Mouse (Mus musculus): ENCODE results near the gene Mipep.

Mipep gene

DNA sequence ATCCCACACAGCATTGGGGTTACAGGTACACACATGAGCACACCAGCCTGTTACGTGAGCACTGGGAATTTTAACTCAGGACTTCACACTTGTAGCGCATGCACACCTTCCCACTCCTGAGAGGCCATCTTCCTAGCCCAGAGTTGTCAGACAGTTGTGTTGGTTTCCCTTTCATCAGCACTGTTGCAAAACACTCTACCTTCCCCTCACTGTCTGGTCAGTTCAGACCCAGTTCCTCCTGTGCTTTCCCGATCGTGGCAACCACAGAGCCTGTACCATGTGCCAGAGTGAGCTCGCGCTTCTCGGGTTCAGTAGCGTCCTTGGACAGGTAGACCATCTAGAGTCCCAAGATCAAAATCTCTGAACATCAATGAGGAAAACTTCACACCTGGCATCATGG is 27.1 kb upstream of the Mipep start:
- no peak for DNase-seq (ENCODE audit: low spot score)

GRCm38 (mm10) chr14:60757722-60758121 is 26.7 kb upstream of the Mipep start:
- no peak for DNase-seq (ENCODE audit: low spot score)

DNA sequence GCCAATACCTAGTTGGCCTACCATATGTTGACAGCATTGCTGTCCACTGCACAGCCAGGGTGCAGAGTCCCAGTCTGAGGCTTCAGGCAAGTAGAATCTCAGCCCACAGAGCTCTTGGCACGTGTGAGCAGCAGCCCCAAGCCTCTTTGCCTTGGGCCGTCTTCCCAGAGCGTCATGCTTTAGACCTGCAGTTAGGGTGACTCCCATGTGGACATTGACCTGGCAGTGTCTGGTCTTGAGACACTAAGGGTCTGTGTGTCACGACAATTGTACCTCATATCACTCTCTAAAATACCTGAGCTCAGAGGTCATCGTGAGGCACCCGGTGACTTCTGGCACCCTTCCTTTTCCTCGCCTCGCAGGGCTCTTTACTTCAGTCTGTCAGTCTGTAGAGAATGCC is 25.3 kb upstream of the Mipep start:
- DNase-seq (ENCODE audit: low spot score) = no peak

GRCm38 (mm10) chr14:60761801-60762200 is 22.6 kb upstream of the Mipep start:
- no peak for DNase-seq (ENCODE audit: low spot score)

- DNase-seq (ENCODE audit: low spot score) = no peak
Measured at GRCm38 (mm10) chr14:60762754-60763153, 21.6 kb upstream of the Mipep start.

GRCm38 (mm10) chr14:60763746-60764145 is 20.6 kb upstream of the Mipep start:
- no peak for DNase-seq (ENCODE audit: low spot score)

DNA sequence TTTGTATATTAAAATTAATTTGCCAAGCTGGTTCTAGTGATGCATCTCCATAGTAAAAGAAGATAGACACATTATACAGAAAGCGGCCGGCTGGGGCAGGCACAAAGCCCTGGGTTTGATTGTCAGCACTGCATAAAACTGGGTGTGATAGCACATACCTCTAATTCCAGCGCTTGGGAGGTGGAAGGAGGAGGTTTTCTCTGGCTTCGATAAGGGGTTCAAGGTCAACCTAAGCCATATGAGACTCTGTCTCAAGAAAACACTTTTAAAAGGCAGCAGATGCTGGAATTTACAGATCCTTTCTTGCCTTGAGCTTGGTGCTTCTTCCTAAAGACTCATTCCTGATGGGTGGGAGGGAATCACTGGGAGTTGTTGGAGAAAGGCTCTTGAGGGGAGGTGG is 19.8 kb upstream of the Mipep start:
- DNase-seq (ENCODE audit: low spot score) = no peak

DNA sequence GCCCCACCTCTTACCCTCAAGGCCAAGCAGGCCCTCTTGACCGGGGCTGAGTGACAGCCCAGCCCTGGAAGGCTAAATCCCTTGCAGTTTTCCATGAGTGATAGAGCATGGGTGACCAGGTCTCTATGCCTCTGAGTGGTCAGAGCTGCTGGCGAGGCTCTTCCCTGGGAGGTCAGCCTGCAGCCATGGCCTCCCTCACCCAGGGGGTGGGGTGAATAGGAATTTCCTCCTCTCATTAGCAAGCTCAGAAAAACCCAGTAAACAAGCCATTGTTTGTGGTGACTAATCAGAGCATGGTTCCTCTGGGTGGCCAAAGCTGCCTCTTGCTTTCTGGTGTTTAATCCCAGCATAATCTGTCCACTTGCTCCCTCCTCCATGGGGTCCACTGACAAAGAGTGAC is 19.3 kb upstream of the Mipep start:
- no peak for DNase-seq (ENCODE audit: low spot score)

DNA sequence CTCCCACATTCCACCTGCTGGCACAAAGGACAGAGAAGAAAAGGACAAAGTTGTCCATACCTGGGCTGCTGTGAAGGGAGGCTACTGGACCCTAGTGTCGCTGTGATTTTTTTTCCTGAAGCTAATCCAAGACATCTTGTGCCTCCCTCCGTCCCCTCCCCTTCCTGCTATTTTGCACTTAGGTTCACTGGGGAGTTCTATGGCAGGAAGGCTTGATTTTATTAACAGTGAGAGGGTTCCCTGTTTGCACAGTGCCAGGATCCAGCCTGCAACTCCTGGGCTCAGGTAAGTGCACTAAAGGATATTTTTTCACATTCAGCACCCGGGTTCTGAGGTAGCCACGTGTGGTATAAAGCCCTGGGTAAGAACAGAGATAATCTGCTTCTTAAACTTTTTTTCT is 16.5 kb upstream of the Mipep start, which contains the start of gene C1qtnf9:
Gene C1qtnf9 (plus strand): TSS at position 251 of the 400 bp plus-strand sequence.
- DNase-seq (ENCODE audit: low spot score) = no peak

DNA sequence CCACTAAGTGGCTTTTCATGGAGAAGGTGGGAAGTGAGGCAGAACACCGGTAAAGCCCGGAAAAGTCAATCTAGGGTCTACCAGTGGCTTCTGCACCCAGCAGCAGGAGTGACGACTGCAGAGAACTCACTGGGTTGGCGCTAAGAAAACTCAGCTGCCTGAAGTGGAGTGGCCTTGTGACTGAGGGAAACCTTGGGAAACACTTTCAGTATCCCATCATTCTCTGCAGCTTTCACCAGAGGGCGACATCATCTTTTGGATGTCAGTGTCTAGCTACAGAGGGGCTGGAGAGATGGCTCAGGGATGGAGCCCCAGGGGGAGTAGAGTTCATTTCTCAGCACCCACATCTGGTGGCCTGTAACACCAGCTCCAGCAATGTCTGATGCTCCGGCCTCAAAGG is 15.0 kb upstream of the Mipep start:
- no peak for DNase-seq (ENCODE audit: low spot score)

- no peak for DNase-seq (ENCODE audit: low spot score)
Measured at GRCm38 (mm10) chr14:60770594-60770993, 13.8 kb upstream of the Mipep start.

DNA sequence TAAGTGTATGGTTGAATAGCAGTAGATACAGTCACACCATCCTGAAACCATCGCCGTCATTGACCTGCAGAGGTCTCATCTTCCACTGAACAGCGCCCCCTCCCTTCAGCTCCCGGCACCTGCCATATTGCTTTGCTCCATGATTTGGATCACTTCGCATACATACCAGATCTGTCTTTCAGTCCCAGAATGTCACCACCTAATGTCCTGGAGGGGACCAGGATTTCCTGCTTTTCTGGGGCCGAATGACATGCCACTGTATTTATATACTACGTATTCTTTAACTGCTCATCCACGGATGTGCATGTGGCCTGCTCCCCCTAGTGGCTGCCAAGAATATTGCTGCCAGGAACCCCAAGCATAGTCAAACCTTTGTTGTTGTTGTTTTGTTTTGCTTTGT is 13.3 kb upstream of the Mipep start:
- DNase-seq (ENCODE audit: low spot score) = peak; percentile 44

- no peak for DNase-seq (ENCODE audit: low spot score)
Measured at GRCm38 (mm10) chr14:60773476-60773875, 10.9 kb upstream of the Mipep start.

DNA sequence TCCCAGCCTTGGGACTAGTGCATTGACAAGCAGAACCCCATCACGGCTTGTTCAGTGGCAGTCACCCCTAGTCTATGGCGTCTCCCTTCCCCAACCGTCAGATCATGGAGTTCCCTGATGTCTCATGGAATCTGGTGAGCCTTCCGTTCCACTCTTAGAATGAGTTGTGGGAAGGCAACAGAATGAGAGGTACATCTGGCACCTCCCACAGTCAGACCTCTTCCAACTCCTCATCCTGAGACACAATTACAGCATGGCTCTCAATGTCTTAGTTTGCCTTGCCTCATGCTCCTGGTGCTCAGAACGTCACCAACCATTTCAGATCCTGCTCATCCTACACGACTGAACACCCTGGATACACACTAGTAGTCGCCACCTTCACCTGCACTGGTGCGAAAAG is 7.9 kb upstream of the Mipep start:
- no peak for DNase-seq (ENCODE audit: low spot score)

- DNase-seq (ENCODE audit: low spot score) = no peak
Measured at GRCm38 (mm10) chr14:60777485-60777919, 6.9 kb upstream of the Mipep start.

DNA sequence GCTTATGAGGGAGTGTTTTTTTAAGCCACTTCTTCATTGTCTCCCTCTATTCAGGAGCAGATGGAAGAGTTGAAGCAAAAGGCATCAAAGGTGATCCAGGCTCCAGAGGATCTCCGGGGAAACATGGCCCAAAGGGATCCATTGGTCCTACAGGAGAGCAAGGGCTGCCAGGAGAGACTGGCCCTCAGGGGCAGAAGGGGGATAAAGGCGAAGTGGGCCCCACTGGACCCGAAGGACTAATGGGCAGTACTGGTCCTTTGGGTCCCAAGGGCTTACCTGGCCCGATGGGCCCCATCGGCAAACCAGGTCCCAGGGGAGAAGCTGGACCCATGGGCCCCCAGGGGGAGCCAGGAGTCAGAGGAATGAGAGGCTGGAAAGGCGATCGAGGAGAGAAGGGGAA is 5.2 kb upstream of the Mipep start:
- no peak for DNase-seq (ENCODE audit: low spot score)

DNA sequence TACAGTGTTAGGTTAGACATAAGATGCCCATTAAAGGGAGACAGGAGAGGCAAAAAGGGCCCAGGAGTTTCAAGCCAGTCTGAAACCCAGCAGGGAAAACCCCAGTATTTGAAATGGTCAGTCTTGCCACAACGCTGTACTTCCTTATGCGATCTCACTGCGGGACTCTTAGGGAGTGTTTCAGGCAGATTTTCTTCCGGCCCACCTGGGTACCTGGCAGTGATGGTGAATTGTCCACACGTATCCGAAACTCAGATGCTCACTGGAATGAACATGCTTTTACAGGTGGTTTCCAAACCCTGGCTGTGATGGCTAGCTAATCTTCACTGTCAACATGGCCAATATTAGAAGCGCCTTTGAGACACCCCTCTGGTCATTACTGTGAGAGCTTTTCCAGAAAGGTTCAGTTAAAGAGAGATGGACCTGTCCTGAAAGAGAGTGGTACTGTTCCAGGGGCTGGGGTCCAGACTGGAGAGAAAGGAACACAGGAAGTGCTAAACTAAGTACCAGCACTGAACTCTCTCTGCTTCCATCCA is 2.2 kb upstream of the Mipep start:
- DNase-seq (ENCODE audit: low spot score) = no peak

GRCm38 (mm10) chr14:60783196-60783595 is 1.2 kb upstream of the Mipep start:
- DNase-seq (ENCODE audit: low spot score) = no peak

GRCm38 (mm10) chr14:60790103-60790502 is 5.7 kb downstream of the Mipep start:
- DNase-seq (ENCODE audit: low spot score) = no peak

GRCm38 (mm10) chr14:60796600-60797322 is 12.4 kb downstream of the Mipep start:
- DNase-seq (ENCODE audit: low spot score) = peak; percentile 46

DNA sequence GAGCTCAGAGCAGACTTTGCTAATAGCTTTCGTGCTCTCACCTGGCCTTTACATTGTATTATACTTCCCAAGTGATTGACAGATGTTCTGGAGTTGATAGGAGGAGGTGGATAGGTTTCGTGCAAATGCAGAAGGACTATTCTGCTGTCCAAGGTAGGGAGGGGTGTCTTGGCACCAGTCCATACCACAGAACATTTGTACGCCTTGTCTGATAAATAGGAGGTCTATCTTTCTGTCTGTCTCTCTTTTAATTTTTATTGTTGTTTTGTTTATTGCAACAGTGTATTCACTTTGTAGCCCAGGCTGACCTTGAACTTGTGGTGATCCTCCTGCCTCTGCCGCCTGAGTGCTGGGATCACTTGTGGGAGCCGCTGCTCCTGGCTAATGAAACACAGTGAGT is 13.2 kb downstream of the Mipep start:
- peak; percentile 51 for DNase-seq (ENCODE audit: low spot score)

DNA sequence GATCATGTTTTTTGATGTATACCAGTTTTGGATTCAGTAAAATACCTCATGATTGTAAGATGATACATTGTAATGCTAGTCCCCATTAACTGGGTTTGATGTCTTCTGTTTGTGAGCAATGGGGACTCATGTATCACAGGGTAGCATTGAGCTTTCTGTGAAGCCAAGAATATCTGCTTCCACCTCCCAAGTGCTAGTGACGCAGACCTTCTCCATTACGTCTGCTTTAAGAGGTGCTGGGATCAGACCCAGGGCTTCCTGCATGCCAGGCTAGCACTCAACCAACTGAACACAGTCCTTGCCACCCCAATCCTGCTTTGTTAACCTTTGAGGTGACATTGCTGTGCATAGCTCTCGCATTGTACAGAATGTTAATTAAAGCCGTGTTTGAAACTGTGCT is 14.3 kb downstream of the Mipep start:
- DNase-seq (ENCODE audit: low spot score) = no peak

DNA sequence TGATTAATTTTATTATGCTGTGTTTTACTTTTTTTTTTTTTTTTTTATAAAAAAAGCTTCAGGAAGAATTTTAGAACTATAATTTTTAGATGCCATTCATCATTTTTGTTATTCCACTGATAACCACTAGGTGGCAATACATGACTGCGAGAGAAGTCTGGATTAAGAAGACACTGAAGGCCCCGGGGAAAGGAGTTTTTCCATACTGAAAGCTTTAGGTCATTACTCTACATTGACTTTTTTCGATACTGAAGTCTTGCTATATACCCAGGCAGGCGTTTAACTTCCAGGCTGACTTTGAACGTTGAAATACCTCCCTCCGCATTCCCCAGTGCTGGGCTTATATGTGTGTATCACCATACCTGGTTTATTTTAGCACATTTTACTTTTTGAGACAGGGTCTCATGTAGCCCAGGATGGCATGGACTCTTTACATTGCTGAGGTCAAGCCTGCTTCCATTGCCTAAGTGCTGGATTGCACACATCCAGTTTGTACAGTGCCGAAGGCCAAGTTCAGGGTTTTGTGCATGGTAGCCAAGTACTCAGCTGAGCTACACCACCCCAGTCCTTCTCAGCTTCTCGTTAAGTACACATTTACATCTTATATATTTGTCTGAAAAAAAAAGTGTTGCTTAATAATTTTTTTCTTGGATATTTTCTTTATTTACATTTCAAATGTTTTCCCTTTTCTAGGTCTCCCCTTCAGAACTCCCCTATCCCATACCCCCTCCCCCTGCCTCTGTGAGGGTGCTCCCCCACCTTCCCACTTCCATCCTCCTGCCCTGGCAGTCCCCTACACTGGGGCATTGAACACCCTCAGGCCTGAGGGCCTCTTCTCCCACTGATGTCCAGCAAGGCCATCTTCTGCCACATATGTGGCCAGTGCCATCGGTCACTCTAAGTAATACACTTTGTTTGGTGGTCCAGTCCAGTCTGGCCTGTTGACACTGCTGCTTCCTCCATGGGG is 15.7 kb downstream of the Mipep start:
- no peak for DNase-seq (ENCODE audit: low spot score)

All from testis, postnatal 14 days (tissue).